Mouse (Mus musculus) stomach, embryonic 16.5 days (tissue): ENCODE data around the gene Pex6. TPM values are rescaled to one million over a fixed set of nuclear protein-coding genes. Genes with fewer than 3 reads are reported as not detected.

Source experiments
- ATAC-seq: fragments of 200-750 bp; cut with Nextera tagmentation; 2 replicates; pipeline ENCODE4 v1.8.0; 2017; ENCODE audit warnings: moderate number of reproducible peaks, moderate TSS enrichment; ENCODE audit not compliant: insufficient read depth, low FRiP score
- H3K27ac ChIP-seq: fragments of 300-500 bp; sonication (generic); 2 replicates; pipeline ENCODE4 v1.5.1; 2014; ENCODE audit warnings: low read length
- H3K27me3 ChIP-seq: fragments of 300-500 bp; sonication (generic); 2 replicates; pipeline ENCODE4 v1.6.1; 2014; ENCODE audit warnings: low read length, control low read depth, mixed read lengths; ENCODE audit not compliant: control insufficient read depth, insufficient read depth
- H3K36me3 ChIP-seq: fragments of 300-500 bp; sonication (generic); 2 replicates; pipeline ENCODE4 v1.6.1; 2014; ENCODE audit warnings: low read length; ENCODE audit not compliant: control insufficient read depth, insufficient read depth
- H3K4me1 ChIP-seq: fragments of 300-500 bp; sonication (generic); 2 replicates; pipeline ENCODE4 v1.6.1; 2014; ENCODE audit warnings: low read length, control low read depth, mixed read lengths; ENCODE audit not compliant: control insufficient read depth, insufficient read depth
- H3K4me2 ChIP-seq: fragments of 300-500 bp; sonication (generic); 2 replicates; pipeline ENCODE4 v1.6.1; 2014; ENCODE audit warnings: low read depth, low read length, mixed read lengths
- H3K4me3 ChIP-seq: fragments of 300-500 bp; sonication (generic); replicated peaks from 2 replicates; pipeline ENCODE4 v1.5.1; 2014; ENCODE audit warnings: mild to moderate bottlenecking, low read length
- H3K9ac ChIP-seq: fragments of 300-500 bp; sonication (generic); 2 replicates; pipeline ENCODE4 v1.6.1; 2014; ENCODE audit warnings: low read length
- H3K9me3 ChIP-seq: fragments of 300-500 bp; sonication (generic); replicated peaks from 2 replicates; pipeline ENCODE4 v1.6.1; 2016; ENCODE audit warnings: low read length, control low read depth; ENCODE audit not compliant: control insufficient read depth
- WGBS: fragments of 180-500 bp; shearing (Covaris S2); extraction: QIAGEN DNeasy Blood & Tissue Kit; methylation state at CpG from one replicate; pipeline ENCODE4 v1.1.7; 2014; 5-methylcytosine and 5-hydroxymethylcytosine counted together
- polyA plus RNA-seq: library from polyadenylated mRNA; unstranded; fragments of >200 nt; fragmentation: Nextera tagmentation; extraction: Ambion mirVana; gene quantifications from 2 replicates; pipeline ENCODE4 v1.2.1, GENCODE M21; 2015

Pex6 gene
- polyA plus RNA-seq, result 14.7 and 15.0 TPM in 2 replicates

GRCm38 (mm10) chr17:46710959-46711597, at the start of gene Pex6:
Pex6 (plus strand) TSS chr17:46711463.
- Histone ChIP-seq H3K9ac (peak within 1 kb of the TSS; percentile 95), H3K9me3 (no peaks in the 10 kb centered on the region), H3K4me1 (peaks cover 8% of the 10 kb centered on the region), H3K27me3 (no peaks in the 10 kb centered on the region), H3K27ac (peak within 1 kb of the TSS; percentile 72; the same call in 1 of the 2 replicates), H3K36me3 (0 out of 2 replicates have a peak, but pooled peaks cover 8% of the 10 kb centered on the region), H3K4me3 (peak within 1 kb of the TSS; percentile 94), H3K4me2 (peak within 1 kb of the TSS; percentile 98)
- 6% methylated on average over 36 of the region's 36 CpGs for WGBS
- peak; percentile 88 for ATAC-seq

- no peaks in the 10 kb centered on the region for H3K27me3 ChIP-seq
- H3K36me3 ChIP-seq, result peaks cover 52% of the 10 kb centered on the region
- no peak overlapping the region for H3K4me3 ChIP-seq
- H3K9me3 ChIP-seq, result no peaks in the 10 kb centered on the region
- no peaks in the 10 kb centered on the region for H3K4me1 ChIP-seq
- H3K27ac ChIP-seq, result no peak overlapping the region
- no peak for ATAC-seq
- no peak overlapping the region for H3K9ac ChIP-seq
- H3K4me2 ChIP-seq, result no peak overlapping the region
- 89% methylated on average over 12 of the region's 12 CpGs for WGBS
Observed at GRCm38 (mm10) chr17:46661981-46662380, 49.3 kb upstream of the Pex6 start.

- Histone ChIP-seq H3K9ac (no peak overlapping the region), H3K9me3 (no peaks in the 10 kb centered on the region), H3K36me3 (peaks cover 49% of the 10 kb centered on the region), H3K4me1 (no peaks in the 10 kb centered on the region), H3K27ac (no peak overlapping the region), H3K4me3 (no peak overlapping the region), H3K27me3 (no peaks in the 10 kb centered on the region), H3K4me2 (no peak overlapping the region)
- ATAC-seq, result no peak
- WGBS, result 87% methylated on average over 5 of the region's 5 CpGs
Observed at GRCm38 (mm10) chr17:46662730-46663129, 48.5 kb upstream of the Pex6 start.

GRCm38 (mm10) chr17:46667712-46668111, 43.6 kb upstream of the Pex6 start:
- Histone ChIP-seq H3K9ac (no peak overlapping the region), H3K4me2 (no peak overlapping the region), H3K27me3 (no peaks in the 10 kb centered on the region), H3K36me3 (peaks cover 22% of the 10 kb centered on the region), H3K4me1 (no peaks in the 10 kb centered on the region), H3K4me3 (no peak overlapping the region), H3K27ac (no peak overlapping the region), H3K9me3 (no peaks in the 10 kb centered on the region)
- 83% methylated on average over 16 of the region's 16 CpGs for WGBS
- no peak for ATAC-seq

- H3K4me1 ChIP-seq, result peaks cover 13% of the 10 kb centered on the region
- H3K27me3 ChIP-seq, result no peaks in the 10 kb centered on the region
- H3K27ac ChIP-seq, result no peak overlapping the region
- no peak overlapping the region for H3K4me2 ChIP-seq
- no peak overlapping the region for H3K9ac ChIP-seq
- ATAC-seq, result no peak
- peaks cover 12% of the 10 kb centered on the region for H3K36me3 ChIP-seq
- H3K4me3 ChIP-seq, result no peak overlapping the region
- H3K9me3 ChIP-seq, result no peaks in the 10 kb centered on the region
- 95% methylated on average over 10 of the region's 10 CpGs for WGBS
Observed at GRCm38 (mm10) chr17:46669911-46670310, 41.4 kb upstream of the Pex6 start.

- Histone ChIP-seq H3K27ac (peak within 1 kb of the TSS; percentile 77), H3K36me3 (peaks cover 24% of the 10 kb centered on the region), H3K27me3 (no peaks in the 10 kb centered on the region), H3K9me3 (no peaks in the 10 kb centered on the region), H3K9ac (peak within 1 kb of the TSS; percentile 75), H3K4me2 (peak within 1 kb of the TSS; percentile 67), H3K4me1 (peaks cover 18% of the 10 kb centered on the region), H3K4me3 (peak within 1 kb of the TSS; percentile 60)
- ATAC-seq, result peak; percentile 94
- WGBS, result under 1% methylated on average over 43 of the region's 43 CpGs
Observed at GRCm38 (mm10) chr17:46673850-46674529, 37.3 kb upstream of the Pex6 start, which contains the start of gene Rrp36. Rrp36 (minus strand) TSS chr17:46674352.

- Histone ChIP-seq H3K36me3 (peaks cover 18% of the 10 kb centered on the region), H3K4me2 (peak overlapping the region; percentile 67), H3K27me3 (no peaks in the 10 kb centered on the region), H3K9me3 (no peaks in the 10 kb centered on the region), H3K9ac (peak overlapping the region; percentile 75), H3K4me1 (peaks cover 25% of the 10 kb centered on the region), H3K27ac (peak overlapping the region; percentile 77), H3K4me3 (peak overlapping the region; percentile 60)
- peak; percentile 12; the same call in 1 of the 2 replicates for ATAC-seq
- WGBS, result 21% methylated on average over 15 of the region's 15 CpGs
Observed at GRCm38 (mm10) chr17:46674530-46675283, 36.6 kb upstream of the Pex6 start.

GRCm38 (mm10) chr17:46678416-46678815, 32.8 kb upstream of the Pex6 start, which contains the start of gene Mea1:
Mea1 (plus strand) TSS chr17:46678793.
- WGBS, result 77% methylated on average over 8 of the region's 9 CpGs
- Histone ChIP-seq H3K36me3 (peaks cover 15% of the 10 kb centered on the region; the same call in 1 of the 2 replicates), H3K9me3 (no peaks in the 10 kb centered on the region), H3K4me2 (peak within 1 kb of the TSS; percentile 63), H3K27me3 (no peaks in the 10 kb centered on the region), H3K4me1 (peaks cover 27% of the 10 kb centered on the region), H3K9ac (peak within 1 kb of the TSS; percentile 72), H3K4me3 (peak within 1 kb of the TSS; percentile 69), H3K27ac (peak within 1 kb of the TSS; percentile 88; the same call in 1 of the 2 replicates)
- ATAC-seq, result no peak
